Comparison of ENCODE assay signal across 29 mouse cellular contexts in the genomic region with DNA sequence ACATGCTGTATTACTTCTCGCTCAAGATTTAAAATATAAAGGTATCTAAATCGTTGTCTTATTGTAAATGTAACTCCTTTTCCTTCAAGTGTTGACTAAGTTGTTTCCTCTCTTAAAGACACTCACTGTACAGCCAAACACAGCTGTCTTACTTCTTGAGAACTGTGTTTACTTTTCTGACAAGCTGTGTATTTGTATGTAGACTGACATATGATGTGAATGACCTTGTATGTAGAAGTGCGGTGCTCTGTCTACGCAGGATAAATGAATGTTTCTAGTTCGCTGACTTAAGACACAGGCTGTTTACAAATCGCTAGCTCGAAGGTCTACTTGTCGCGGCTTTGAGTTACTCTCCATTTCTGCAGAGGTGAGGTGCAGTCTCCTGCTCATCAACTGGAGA.
"Had no signal": no experiment of that assay in that cellular context is flagged by ENCODE, and none has a peak within 500 bp of the region (broad histone marks: within the 10 kb centered on the region; RNA-seq: fewer than 3 reads in every experiment).

No protein-coding gene starts in this region.

- H3K9me3 ChIP-seq: limb, embryonic 10.5 days; limb, embryonic 12.5 days; limb, embryonic 13.5 days; limb, embryonic 15.5 days; liver, embryonic 12.5 days; liver, embryonic 13.5 days; liver, embryonic 15.5 days; lung, embryonic 15.5 days; megakaryocyte, embryonic 14.5 days; midbrain, embryonic 10.5 days; midbrain, embryonic 12.5 days; midbrain, embryonic 13.5 days; midbrain, embryonic 15.5 days; neural tube, embryonic 12.5 days had no signal

- DNase-seq: layer of hippocampus, postnatal 36 days; left cerebral cortex, postnatal 4 days; liver; liver, embryonic 13.5 days; liver, postnatal 0 days; lung, adult 18-20 months; lung, adult 2 months; lung, postnatal 14 days; lung, postnatal 4 days had no signal

- H3K27me3 ChIP-seq: limb, embryonic 12.5 days; limb, embryonic 13.5 days; limb, embryonic 15.5 days; liver, embryonic 12.5 days; liver, embryonic 15.5 days; lung, embryonic 15.5 days; midbrain, embryonic 12.5 days; midbrain, embryonic 13.5 days; midbrain, embryonic 15.5 days; neural tube, embryonic 12.5 days had no signal

- H3K4me2 ChIP-seq: limb, embryonic 12.5 days; limb, embryonic 13.5 days; limb, embryonic 15.5 days; liver, embryonic 11.5 days; liver, embryonic 12.5 days; liver, embryonic 13.5 days; liver, embryonic 15.5 days; lung, embryonic 15.5 days; midbrain, embryonic 12.5 days; midbrain, embryonic 13.5 days; midbrain, embryonic 15.5 days; neural tube, embryonic 12.5 days had no signal

- H3K27ac ChIP-seq: left cerebral cortex, adult 2 months; limb, embryonic 10.5 days; limb, embryonic 12.5 days; limb, embryonic 13.5 days; limb, embryonic 15.5 days; liver, embryonic 12.5 days; liver, embryonic 13.5 days; liver, embryonic 14.5 days; liver, embryonic 15.5 days; lung, embryonic 15.5 days; macrophage; midbrain, embryonic 10.5 days; midbrain, embryonic 12.5 days; midbrain, embryonic 13.5 days; midbrain, embryonic 15.5 days; neural tube, embryonic 12.5 days had no signal

- H3K4me1 ChIP-seq: limb, embryonic 10.5 days; limb, embryonic 12.5 days; limb, embryonic 13.5 days; limb, embryonic 15.5 days; midbrain, embryonic 10.5 days; midbrain, embryonic 12.5 days; midbrain, embryonic 13.5 days; midbrain, embryonic 15.5 days; neural tube, embryonic 12.5 days had no signal

- H3K9ac ChIP-seq: limb, embryonic 12.5 days; limb, embryonic 13.5 days; limb, embryonic 15.5 days; liver, embryonic 12.5 days; liver, embryonic 13.5 days; liver, embryonic 14.5 days; liver, embryonic 15.5 days; liver, postnatal 0 days; lung, embryonic 15.5 days; midbrain, embryonic 12.5 days; midbrain, embryonic 13.5 days; midbrain, embryonic 15.5 days; neural tube, embryonic 12.5 days had no signal

- ATAC-seq: liver, embryonic 12.5 days; liver, postnatal 0 days; lung, postnatal 0 days; midbrain, embryonic 13.5 days; midbrain, embryonic 15.5 days; midbrain, embryonic 16.5 days had no signal

- H3K4me3 ChIP-seq: left cerebral cortex, adult 2 months; limb, embryonic 10.5 days; limb, embryonic 12.5 days; limb, embryonic 13.5 days; limb, embryonic 15.5 days; liver, embryonic 12.5 days; liver, embryonic 13.5 days; liver, embryonic 15.5 days; lung, embryonic 15.5 days; megakaryocyte, embryonic 14.5 days; midbrain, embryonic 10.5 days; midbrain, embryonic 12.5 days; midbrain, embryonic 13.5 days; midbrain, embryonic 15.5 days; myocyte; neural tube, embryonic 12.5 days had no signal
